Mouse (Mus musculus) urinary bladder, postnatal 10 days (tissue): ENCODE measurements around the gene Gm49601.

Experiments used
- DNase-seq: peaks from one replicate; pipeline ENCODE4 v3.0.0; 2022; ENCODE audit warnings: low spot score

The Gm49601 gene

GRCm38 (mm10) chr16:18581623-18582205, 44.5 kb downstream of the Gm49601 start:
- no peak for DNase-seq

DNA sequence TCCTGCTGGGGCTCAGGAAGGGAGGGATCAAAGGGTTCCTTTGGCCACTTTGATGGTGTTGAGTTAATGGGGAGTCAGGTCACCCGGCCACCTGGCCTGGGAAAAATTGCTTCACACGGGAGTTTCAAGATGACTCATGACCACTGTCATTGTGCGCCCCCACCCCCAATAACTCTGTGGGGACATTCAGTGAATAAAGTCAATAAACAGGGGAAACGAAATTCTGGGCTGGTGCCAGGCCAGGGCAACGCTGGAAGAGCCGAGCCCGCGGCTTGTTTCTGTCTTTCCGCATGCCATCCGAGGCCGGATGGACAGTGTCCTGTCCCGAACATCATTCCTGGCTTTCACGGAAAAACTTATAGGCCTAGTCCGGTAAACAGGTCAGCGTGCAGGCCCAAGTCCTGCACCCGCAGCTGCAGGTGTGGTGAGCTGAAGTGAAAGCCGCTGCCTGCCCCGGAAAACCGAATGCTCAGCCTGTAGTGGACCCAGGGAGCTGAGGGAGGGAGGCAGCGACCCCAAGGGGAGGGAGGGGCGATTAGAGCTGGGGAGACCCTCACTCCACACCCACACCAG, 45.1 kb downstream of the Gm49601 start:
- no peak for DNase-seq

- no peak for DNase-seq
Observed at GRCm38 (mm10) chr16:18580389-18580788, 45.8 kb downstream of the Gm49601 start.

DNA sequence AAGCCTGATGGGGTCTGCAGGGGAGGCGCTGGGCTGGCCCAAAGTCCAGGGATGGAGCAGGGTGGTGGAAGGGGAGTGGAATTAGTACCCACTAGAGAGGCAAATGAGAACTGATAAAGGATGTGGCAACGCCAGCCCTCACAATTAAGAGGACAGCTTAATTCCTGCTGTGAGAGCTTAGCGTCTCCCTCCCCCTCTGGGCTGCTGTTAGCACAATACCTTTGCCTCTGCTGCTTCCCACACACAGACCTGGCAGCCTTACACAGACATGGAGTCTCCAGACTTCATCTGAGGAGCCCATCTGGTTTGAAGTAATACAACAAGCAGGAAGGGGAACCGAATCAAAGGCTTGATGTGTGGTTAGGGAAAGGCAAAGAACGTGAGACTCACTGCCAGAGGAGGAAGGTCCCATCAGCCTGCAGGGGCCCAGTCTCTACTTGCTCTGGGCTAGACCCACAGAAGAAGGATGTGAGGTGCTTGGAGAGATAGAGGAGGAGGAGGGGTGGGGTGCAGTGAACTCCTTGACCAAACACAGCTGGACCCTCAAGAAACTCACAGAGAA, 48.5 kb downstream of the Gm49601 start:
- DNase-seq = no peak

DNA sequence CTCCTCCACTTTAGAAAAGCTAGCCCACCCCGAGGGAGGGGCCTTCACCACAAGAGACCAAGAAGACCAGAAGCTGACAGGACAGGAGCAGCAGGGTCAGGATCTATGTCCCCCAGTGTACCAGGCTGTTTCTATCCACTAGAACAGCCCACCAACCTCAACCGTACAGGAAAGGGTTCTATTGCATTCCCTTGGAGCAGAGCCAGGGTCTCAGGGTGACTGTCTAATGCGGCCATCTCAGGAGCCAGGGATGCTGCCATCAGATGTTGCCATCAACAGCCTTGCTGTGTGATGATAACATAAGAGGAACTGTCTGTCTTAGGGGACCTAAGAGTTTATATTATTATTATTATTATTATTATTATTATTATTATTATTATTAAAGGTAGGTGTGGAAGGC, 49.2 kb downstream of the Gm49601 start:
- no peak for DNase-seq

- DNase-seq = no peak
Observed at GRCm38 (mm10) chr16:18574196-18574595, 52.0 kb downstream of the Gm49601 start.
